Mouse (Mus musculus) myocyte (in vitro differentiated cells): ENCODE data around the gene Cbarp. TPM values are rescaled to one million over a fixed set of nuclear protein-coding genes. Genes with fewer than 3 reads are reported as not detected.

Experiments used
- H3K27me3 ChIP-seq: one replicate; pipeline ENCODE4 v1.6.1; 2011; ENCODE audit not compliant: control insufficient read depth, insufficient read depth, insufficient read length
- H3K36me3 ChIP-seq: one replicate; pipeline ENCODE4 v1.6.1; 2011; ENCODE audit not compliant: control insufficient read depth, insufficient read depth
- H3K4me2 ChIP-seq: one replicate; pipeline ENCODE4 v1.6.1; 2011; ENCODE audit warnings: low read depth, control low read depth
- H3K4me3 ChIP-seq: one replicate; pipeline ENCODE4 v1.5.1; 2011; ENCODE audit warnings: mild to moderate bottlenecking, control low read depth, moderate library complexity
- H3K79me2 ChIP-seq: one replicate; pipeline ENCODE4 v1.6.1; 2011; ENCODE audit not compliant: control insufficient read depth, insufficient read depth
- H3ac ChIP-seq: one replicate; pipeline ENCODE4 v1.6.1; 2011; ENCODE audit not compliant: control insufficient read depth, insufficient read length
- CEBPB ChIP-seq: IDR thresholded peaks from 2 replicates; pipeline ENCODE4 v1.6.1; 2011; ENCODE audit warnings: mild to moderate bottlenecking, moderate library complexity; ENCODE audit not compliant: poor library complexity, insufficient read depth, severe bottlenecking
- E2F4 ChIP-seq: IDR thresholded peaks from one replicate; pipeline ENCODE4 v1.6.1; 2011; ENCODE audit warnings: mild to moderate bottlenecking, control low read depth, moderate library complexity; ENCODE audit not compliant: insufficient read depth
- MAX ChIP-seq: IDR thresholded peaks from one replicate; pipeline ENCODE4 v1.6.1; 2011; ENCODE audit warnings: low read depth, mild to moderate bottlenecking, control low read depth
- MYOD1 ChIP-seq, 3 experiments: IDR thresholded peaks; one replicate each; pipeline ENCODE4 v1.6.1; 2011; ENCODE audit warnings: control low read depth in 2 of 3, low read depth in 2 of 3, mild to moderate bottlenecking in 2 of 3, moderate library complexity in 1 of 3; ENCODE audit not compliant: insufficient read length in 2 of 3, control insufficient read depth in 1 of 3
- MYOG ChIP-seq, 3 experiments: IDR thresholded peaks; one replicate each; pipeline ENCODE4 v1.6.1; 2011; ENCODE audit warnings: control low read depth in 2 of 3, low read depth in 2 of 3, mild to moderate bottlenecking in 2 of 3; ENCODE audit not compliant: insufficient read length in 2 of 3, control insufficient read depth in 1 of 3, insufficient read depth in 1 of 3
- POLR2A ChIP-seq: IDR thresholded peaks from one replicate; pipeline ENCODE4 v1.6.1; 2011; ENCODE audit warnings: low read depth, mild to moderate bottlenecking, control low read depth, moderate library complexity; ENCODE audit not compliant: insufficient read length
- POLR2AphosphoS2 ChIP-seq: IDR thresholded peaks from one replicate; pipeline ENCODE4 v1.6.1; 2011; ENCODE audit warnings: low read depth, control low read depth; ENCODE audit not compliant: insufficient read length
- REST ChIP-seq: IDR thresholded peaks from one replicate; pipeline ENCODE4 v1.6.1; 2011; ENCODE audit warnings: mild to moderate bottlenecking, control low read depth, moderate library complexity; ENCODE audit not compliant: insufficient read depth, insufficient read length
- SRF ChIP-seq: IDR thresholded peaks from one replicate; pipeline ENCODE4 v1.6.1; 2011; ENCODE audit warnings: low read depth; ENCODE audit not compliant: control insufficient read depth, insufficient read length
- TCF12 ChIP-seq: IDR thresholded peaks from one replicate; pipeline ENCODE4 v1.6.1; 2011; ENCODE audit warnings: mild to moderate bottlenecking, control low read depth; ENCODE audit not compliant: poor library complexity, insufficient read depth, severe bottlenecking
- TCF3 ChIP-seq: IDR thresholded peaks from one replicate; pipeline ENCODE4 v1.6.1; 2011; ENCODE audit warnings: low read depth, control low read depth; ENCODE audit not compliant: insufficient read length
- USF1 ChIP-seq: IDR thresholded peaks from one replicate; pipeline ENCODE4 v1.6.1; 2011; ENCODE audit warnings: low read depth, mild to moderate bottlenecking, control low read depth, moderate library complexity
- polyA plus RNA-seq: library from polyadenylated mRNA; unstranded; fragments of >200 nt; fragmentation: generic; extraction: Trizol; gene quantifications from one replicate; pipeline ENCODE4 v1.2.1, GENCODE M21; 2012; ENCODE audit warnings: missing spikeins

The Cbarp gene
- polyA plus RNA-seq, 1 experiment: 10.0 TPM

DNA sequence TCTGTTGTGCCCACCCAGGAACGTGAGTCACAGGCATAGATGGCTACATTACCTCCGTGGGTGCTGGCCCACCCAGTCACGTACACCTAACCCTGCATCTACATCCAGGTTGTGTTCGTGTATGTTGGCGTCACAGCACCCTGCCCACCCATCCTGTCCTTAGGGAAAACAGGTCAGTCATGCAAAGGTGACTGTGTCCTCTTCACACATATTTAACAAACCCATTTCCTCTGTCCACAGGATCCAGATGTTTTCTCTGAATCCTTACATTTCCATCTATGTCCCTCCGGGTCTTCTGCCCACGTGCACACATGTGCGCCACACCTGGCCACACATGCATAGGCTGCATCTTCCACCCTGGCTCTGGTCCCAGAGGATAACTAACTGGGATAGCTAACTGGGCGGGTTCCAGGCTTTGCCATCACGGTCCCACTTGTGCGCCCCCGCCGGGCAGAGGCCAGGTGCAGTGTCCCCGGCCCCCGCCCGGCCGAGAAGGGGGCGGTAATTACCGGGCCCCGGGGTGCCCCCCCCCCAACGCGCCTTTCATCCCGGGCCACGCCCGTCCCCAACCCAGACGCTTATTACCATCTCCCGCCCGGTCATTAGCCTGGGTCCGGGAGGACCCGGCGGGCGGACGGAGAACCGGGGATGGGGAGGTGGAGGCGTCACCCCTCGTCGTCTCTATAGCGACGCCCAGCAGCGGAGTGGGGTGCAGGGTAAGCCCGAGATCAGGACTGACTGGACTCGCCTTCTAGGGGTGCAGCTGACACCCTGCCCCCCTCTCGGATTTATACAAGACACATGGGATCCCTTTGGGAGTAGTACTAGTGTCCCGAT, 23.7 kb upstream of the Cbarp start:
- Histone ChIP-seq H3K4me3 (peak overlapping the region; percentile 58), H3K4me2 (peak overlapping the region; percentile 100)

GRCm38 (mm10) chr10:80163721-80164120, 23.1 kb upstream of the Cbarp start:
- Histone ChIP-seq H3K4me3 (peak overlapping the region; percentile 58), H3K79me2 (peaks cover 5% of the 10 kb centered on the region), H3K4me2 (peak overlapping the region; percentile 100), H3K36me3 (no peaks in the 10 kb centered on the region), H3ac (no peak overlapping the region), H3K27me3 (no peaks in the 10 kb centered on the region)
- TF ChIP-seq TCF12: peak; percentile 3
- no peak for TF ChIP-seq USF1
- TF ChIP-seq POLR2A: peak; percentile 71
- TF ChIP-seq MYOG (IDR thresholded peaks at IDR 0.05; ENCODE audit: control insufficient read depth in 1 of 3, insufficient read depth in 1 of 3, insufficient read length in 2 of 3, low read depth in 2 of 3): peak in 2 of 3 experiments; percentile 49 to 88
- TF ChIP-seq CEBPB: no peak
- peak; percentile 78 for TF ChIP-seq SRF
- peak; percentile 52 for TF ChIP-seq TCF3
- no peak for TF ChIP-seq MAX
- no peak for TF ChIP-seq REST
- TF ChIP-seq E2F4: no peak
- TF ChIP-seq MYOD1 (IDR thresholded peaks at IDR 0.05; ENCODE audit: control insufficient read depth in 1 of 3, insufficient read length in 2 of 3, low read depth in 2 of 3): peak in 2 of 3 experiments; percentile 19 to 73
- TF ChIP-seq POLR2AphosphoS2: peak; percentile 77

More for the DNA sequence above, 23.7 kb upstream of the Cbarp start:
- TF ChIP-seq REST (no peak), CEBPB (no peak), MAX (no peak), TCF3 (peak; percentile 8), SRF (no peak), POLR2A (no peak), E2F4 (no peak), MYOD1 (IDR thresholded peaks at IDR 0.05; ENCODE audit: control insufficient read depth in 1 of 3, insufficient read length in 2 of 3, low read depth in 2 of 3) (peak in 2 of 3 experiments; percentile 53 to 88), MYOG (IDR thresholded peaks at IDR 0.05; ENCODE audit: control insufficient read depth in 1 of 3, insufficient read depth in 1 of 3, insufficient read length in 2 of 3, low read depth in 2 of 3) (peak in 1 of 3 experiments; percentile 79), USF1 (peak; percentile 10), POLR2AphosphoS2 (no peak), TCF12 (no peak)
- Histone ChIP-seq H3K36me3 (no peaks in the 10 kb centered on the region), H3K79me2 (peaks cover 12% of the 10 kb centered on the region), H3ac (peak overlapping the region; percentile 8), H3K27me3 (no peaks in the 10 kb centered on the region)

GRCm38 (mm10) chr10:80162716-80163299, 22.2 kb upstream of the Cbarp start:
- H3K4me2 ChIP-seq: peak overlapping the region; percentile 100
- peak; percentile 72; the same call in 1 of the 2 replicates for TF ChIP-seq CEBPB
- no peak for TF ChIP-seq POLR2AphosphoS2
- peak; percentile 68 for TF ChIP-seq SRF
- TF ChIP-seq MYOG (IDR thresholded peaks at IDR 0.05; ENCODE audit: control insufficient read depth in 1 of 3, insufficient read depth in 1 of 3, insufficient read length in 2 of 3, low read depth in 2 of 3): peak; percentile 92 to 100 (median 100)
- TF ChIP-seq REST: no peak
- TF ChIP-seq MYOD1 (IDR thresholded peaks at IDR 0.05; ENCODE audit: control insufficient read depth in 1 of 3, insufficient read length in 2 of 3, low read depth in 2 of 3): peak; percentile 26 to 100 (median 99)
- TF ChIP-seq MAX: no peak
- peak; percentile 100 for TF ChIP-seq TCF3
- TF ChIP-seq TCF12: peak; percentile 99
- no peak for TF ChIP-seq E2F4
- TF ChIP-seq POLR2A: peak; percentile 22
- TF ChIP-seq USF1: peak; percentile 18

GRCm38 (mm10) chr10:80162243-80162608, 21.6 kb upstream of the Cbarp start:
- Histone ChIP-seq H3K4me3 (peak overlapping the region; percentile 20), H3K4me2 (peak overlapping the region; percentile 100), H3K79me2 (no peaks in the 10 kb centered on the region), H3K27me3 (no peaks in the 10 kb centered on the region), H3K36me3 (peaks cover 4% of the 10 kb centered on the region), H3ac (no peak overlapping the region)
- no peak for TF ChIP-seq E2F4
- no peak for TF ChIP-seq POLR2A
- TF ChIP-seq MAX: no peak
- TF ChIP-seq MYOD1 (IDR thresholded peaks at IDR 0.05; ENCODE audit: control insufficient read depth in 1 of 3, insufficient read length in 2 of 3, low read depth in 2 of 3): no peak

More at GRCm38 (mm10) chr10:80162716-80163299, 22.2 kb upstream of the Cbarp start:
- H3K27me3 ChIP-seq: no peaks in the 10 kb centered on the region
- H3K36me3 ChIP-seq: no peaks in the 10 kb centered on the region
- no peak overlapping the region for H3ac ChIP-seq
- H3K79me2 ChIP-seq: no peaks in the 10 kb centered on the region
- peak overlapping the region; percentile 20 for H3K4me3 ChIP-seq
